Mouse (Mus musculus) midbrain, postnatal 0 days (tissue): ENCODE results near the gene Tmem39b. TPM values are rescaled to one million over a fixed set of nuclear protein-coding genes. Genes with fewer than 3 reads are reported as not detected.

Experiments
- ATAC-seq: fragments of 200-750 bp; cut with Nextera tagmentation; 2 replicates; pipeline ENCODE4 v1.8.0; 2017; ENCODE audit warnings: moderate number of reproducible peaks, mild to moderate bottlenecking, moderate TSS enrichment, moderate library complexity; ENCODE audit not compliant: low FRiP score
- DNase-seq: peaks from one replicate; pipeline ENCODE4 v3.0.0-alpha.2; 2015; ENCODE audit warnings: low spot score
- H3K27ac ChIP-seq: fragments of 300-500 bp; sonication (generic); 2 replicates; pipeline ENCODE4 v1.5.1; 2014; ENCODE audit warnings: low read depth, mild to moderate bottlenecking, low read length, mixed read lengths
- H3K27me3 ChIP-seq: fragments of 300-500 bp; sonication (generic); 2 replicates; pipeline ENCODE4 v1.6.1; 2014; ENCODE audit warnings: low read length, control low read depth, mixed read lengths; ENCODE audit not compliant: insufficient read depth
- H3K36me3 ChIP-seq: fragments of 300-500 bp; sonication (generic); 2 replicates; pipeline ENCODE4 v1.6.1; 2014; ENCODE audit warnings: low read length, control low read depth, mixed read lengths; ENCODE audit not compliant: insufficient read depth
- H3K4me1 ChIP-seq: fragments of 300-500 bp; sonication (generic); 2 replicates; pipeline ENCODE4 v1.6.1; 2014; ENCODE audit warnings: mild to moderate bottlenecking, control low read depth, antibody characterized with exemption, low read length, mixed read lengths; ENCODE audit not compliant: insufficient read depth
- H3K4me2 ChIP-seq: fragments of 300-500 bp; sonication (generic); 2 replicates; pipeline ENCODE4 v1.6.1; 2014; ENCODE audit warnings: low read depth, mild to moderate bottlenecking, low read length, mixed read lengths; ENCODE audit not compliant: poor library complexity, severe bottlenecking
- H3K4me3 ChIP-seq: fragments of 300-500 bp; sonication (generic); 2 replicates; pipeline ENCODE4 v1.5.1; 2014; ENCODE audit warnings: low read depth, mild to moderate bottlenecking, low read length, moderate library complexity
- H3K9ac ChIP-seq: fragments of 300-500 bp; sonication (generic); replicated peaks from 2 replicates; pipeline ENCODE4 v1.6.1; 2014; ENCODE audit warnings: mild to moderate bottlenecking, low read length, moderate library complexity, mixed read lengths; ENCODE audit not compliant: poor library complexity, severe bottlenecking
- H3K9me3 ChIP-seq: fragments of 300-500 bp; sonication (generic); 2 replicates; pipeline ENCODE4 v1.6.1; 2016; ENCODE audit warnings: low read length, control low read depth
- CTCF ChIP-seq: IDR thresholded peaks from 2 replicates; pipeline ENCODE4 v1.5.1; 2016; ENCODE audit warnings: antibody characterized with exemption, mild to moderate bottlenecking
- WGBS: fragments of 180-500 bp; shearing (Covaris S2); extraction: QIAGEN DNeasy Blood & Tissue Kit; methylation state at CpG from one replicate; pipeline ENCODE4 v1.1.7; 2014; 5-methylcytosine and 5-hydroxymethylcytosine counted together
- microRNA-seq: library from miRNA; unstranded; fragments of <30 nt; microRNA quantifications from one replicate; pipeline ENCODE4, GENCODE M21; 2016; ENCODE audit warnings: borderline number of aligned reads
- polyA plus RNA-seq: library from polyadenylated mRNA; unstranded; fragments of >200 nt; fragmentation: Nextera tagmentation; extraction: Ambion mirVana; gene quantifications from 2 replicates; pipeline ENCODE4 v1.2.1, GENCODE M21; 2015
- total RNA-seq: library from RNA; depleted of rRNA; stranded (reverse); fragments of >200 nt; gene quantifications from 2 replicates; pipeline ENCODE4 v1.2.3, GENCODE M21; 2014; rRNA removed

The Tmem39b gene
- total and polyA plus RNA-seq, 2 experiments from 2014 or later = 16.4 to 29.6 TPM

DNA sequence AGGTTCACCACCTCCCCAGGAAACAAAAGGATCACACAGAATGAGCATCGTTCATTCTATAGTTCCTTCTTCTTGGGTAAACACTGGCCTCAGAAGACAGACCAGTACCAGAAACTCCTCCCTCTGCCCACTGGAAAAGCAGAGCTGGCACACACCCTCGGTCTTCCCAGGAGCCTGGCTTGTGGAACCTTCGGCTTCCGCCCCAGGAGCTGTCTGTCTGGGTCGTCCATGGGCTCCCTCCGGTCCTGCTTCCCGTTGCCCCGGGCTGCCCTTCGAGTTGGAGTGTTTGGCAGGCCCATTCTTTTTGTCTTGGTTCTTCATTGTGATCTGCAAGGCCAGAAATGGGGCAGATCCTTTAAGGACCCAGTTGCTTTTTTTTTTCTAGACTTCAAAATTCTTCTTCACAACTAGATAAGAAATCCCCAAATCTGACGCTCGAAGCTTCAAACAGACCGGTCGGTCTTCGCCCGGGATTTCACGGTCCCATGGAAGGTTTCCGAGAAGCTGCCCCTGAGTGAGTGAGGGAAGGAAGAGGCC, 56.5 kb downstream of the Tmem39b start:
- H3K36me3 ChIP-seq = peaks cover 21% of the 10 kb centered on the region
- ATAC-seq (no peak), DNase-seq (peak; percentile 25)
- 4% methylated on average over 17 of the region's 17 CpGs for WGBS
- peak overlapping the region; percentile 87 for H3K4me2 ChIP-seq
- TF ChIP-seq CTCF = no peak
- H3K27me3 ChIP-seq = no peaks in the 10 kb centered on the region
- peak overlapping the region; percentile 54 for H3K4me3 ChIP-seq
- peaks cover 13% of the 10 kb centered on the region for H3K4me1 ChIP-seq
- peak overlapping the region; percentile 89 for H3K27ac ChIP-seq
- peak overlapping the region; percentile 69 for H3K9ac ChIP-seq
- no peaks in the 10 kb centered on the region for H3K9me3 ChIP-seq

DNA sequence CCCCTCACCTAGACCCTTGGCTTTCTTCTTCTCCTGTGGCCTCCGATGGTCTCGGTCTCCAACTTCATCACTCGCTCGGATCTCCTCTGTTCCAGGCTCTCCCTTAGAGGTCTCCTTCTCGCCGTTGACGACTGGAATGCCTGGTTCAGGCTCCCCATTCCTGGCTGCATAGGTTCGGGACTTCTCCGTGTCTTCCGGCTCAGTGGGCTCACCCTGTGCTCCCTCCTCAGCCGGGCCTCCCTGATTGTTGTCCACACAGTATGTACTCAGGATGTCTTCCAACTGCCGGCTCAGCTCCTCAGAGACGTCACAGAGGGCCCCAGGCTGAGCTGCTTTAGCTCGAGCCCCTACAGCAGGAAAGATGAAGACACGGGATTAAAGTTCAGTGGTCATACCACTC, 57.4 kb downstream of the Tmem39b start:
- Histone ChIP-seq H3K9ac (peak overlapping the region; percentile 69), H3K4me2 (peak overlapping the region; percentile 87), H3K36me3 (peaks cover 20% of the 10 kb centered on the region), H3K4me3 (no peak overlapping the region), H3K27ac (no peak overlapping the region), H3K4me1 (peaks cover 13% of the 10 kb centered on the region), H3K9me3 (no peaks in the 10 kb centered on the region), H3K27me3 (no peaks in the 10 kb centered on the region)
- TF ChIP-seq CTCF = no peak
- 82% methylated on average over 15 of the region's 15 CpGs for WGBS
- ATAC-seq (no peak), DNase-seq (no peak)

DNA sequence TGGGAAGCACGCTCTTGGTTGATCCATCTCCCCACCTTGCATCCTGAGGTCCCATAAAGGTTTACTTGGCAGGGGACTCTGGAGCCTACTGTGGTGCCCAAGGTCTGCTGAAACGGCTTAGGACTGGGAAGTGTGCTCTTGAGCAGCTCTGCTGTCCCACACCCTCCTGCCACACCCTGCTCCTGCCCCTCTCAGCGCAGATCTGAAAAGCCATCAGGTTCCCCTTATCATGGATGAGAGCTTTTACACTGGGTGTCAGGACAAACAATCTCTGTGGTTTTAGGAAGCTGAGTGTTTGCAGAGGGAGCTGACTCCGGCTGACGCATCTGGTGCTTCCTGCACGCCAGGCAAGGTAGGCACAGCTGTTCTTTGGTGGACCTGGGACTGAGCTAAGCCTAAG, 62.8 kb downstream of the Tmem39b start:
- Histone ChIP-seq H3K27me3 (no peaks in the 10 kb centered on the region), H3K9me3 (no peaks in the 10 kb centered on the region), H3K27ac (no peak overlapping the region), H3K9ac (no peak overlapping the region), H3K4me1 (peaks cover 2% of the 10 kb centered on the region; the same call in 1 of the 2 replicates), H3K4me3 (no peak overlapping the region), H3K36me3 (peaks cover 61% of the 10 kb centered on the region), H3K4me2 (no peak overlapping the region)
- TF ChIP-seq CTCF = no peak
- ATAC-seq = no peak
- 96% methylated on average over 6 of the region's 6 CpGs for WGBS
- no peak for DNase-seq

DNA sequence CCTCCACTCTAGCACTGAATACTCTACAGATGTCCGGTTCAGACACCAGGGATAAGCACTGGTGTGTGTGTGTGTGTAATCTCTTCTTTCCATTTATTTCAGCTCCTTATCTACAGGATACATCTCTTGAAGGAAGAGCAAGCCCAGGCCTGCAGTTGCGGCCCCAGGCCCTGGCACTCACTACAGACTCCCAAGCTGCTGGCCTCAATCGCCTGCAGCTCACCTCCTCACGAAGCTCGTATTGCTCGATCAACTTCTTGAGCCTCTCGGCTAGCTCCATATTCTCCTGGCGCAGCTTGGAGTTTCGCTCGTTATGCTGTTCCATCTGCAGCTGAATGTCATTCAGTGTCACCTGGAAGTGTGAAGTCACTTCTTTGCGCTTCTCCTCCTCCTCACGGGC, 64.8 kb downstream of the Tmem39b start:
- no peak overlapping the region for H3K9ac ChIP-seq
- ATAC-seq (no peak), DNase-seq (no peak)
- no peaks in the 10 kb centered on the region for H3K27me3 ChIP-seq
- H3K4me3 ChIP-seq = no peak overlapping the region
- H3K9me3 ChIP-seq = no peaks in the 10 kb centered on the region
- no peak for TF ChIP-seq CTCF
- no peak overlapping the region for H3K27ac ChIP-seq
- no peaks in the 10 kb centered on the region for H3K4me1 ChIP-seq
- H3K4me2 ChIP-seq = no peak overlapping the region
- H3K36me3 ChIP-seq = peaks cover 68% of the 10 kb centered on the region
- 93% methylated on average over 12 of the region's 12 CpGs for WGBS

- Histone ChIP-seq H3K4me1 (no peaks in the 10 kb centered on the region; the same call in 1 of the 2 replicates), H3K4me3 (no peak overlapping the region), H3K27ac (no peak overlapping the region), H3K4me2 (no peak overlapping the region), H3K9ac (no peak overlapping the region), H3K36me3 (peaks cover 69% of the 10 kb centered on the region), H3K27me3 (no peaks in the 10 kb centered on the region), H3K9me3 (no peaks in the 10 kb centered on the region)
- WGBS = 83% methylated on average over 4 of the region's 4 CpGs
- TF ChIP-seq CTCF = no peak
- ATAC-seq = no peak
- peak; percentile 35 for DNase-seq
Measured at GRCm38 (mm10) chr4:129630944-129631343, 65.7 kb downstream of the Tmem39b start.

Small RNA genes within 50 kb of the gene (microRNA-seq; reads per million reads assigned to microRNA genes)
- 2.7 reads per million for gene Mir7016

Other genes with a start within 250 kb of the Tmem39b start
- 53.7 and 58.9 TPM in 2 replicates for gene Bsdc1, start 235.3 kb downstream of the Tmem39b start, total RNA-seq
- gene Bsdc1, start 235.3 kb downstream of the Tmem39b start, polyA plus RNA-seq = 27.0 and 27.1 TPM in 2 replicates
- 0.16 and 2.5 TPM in 2 replicates for gene Tssk3, start 205.8 kb downstream of the Tmem39b start, total RNA-seq
- 1.7 and 1.8 TPM in 2 replicates for gene Tssk3, start 205.8 kb downstream of the Tmem39b start, polyA plus RNA-seq
- gene Fam229a, start 205.6 kb downstream of the Tmem39b start, total RNA-seq = 2.2 TPM in 1 of 2 replicates, not detected in the other
- gene Fam229a, start 205.6 kb downstream of the Tmem39b start, polyA plus RNA-seq = 4.3 and 5.4 TPM in 2 replicates
- gene Marcksl1, start 183.3 kb downstream of the Tmem39b start, total RNA-seq = 1,529 and 1,586 TPM in 2 replicates
- gene Marcksl1, start 183.3 kb downstream of the Tmem39b start, polyA plus RNA-seq = 1,678 and 1,776 TPM in 2 replicates
- gene Hdac1, start 154.1 kb downstream of the Tmem39b start, total RNA-seq = 28.3 and 31.2 TPM in 2 replicates
- 48.4 and 48.9 TPM in 2 replicates for gene Hdac1, start 154.1 kb downstream of the Tmem39b start, polyA plus RNA-seq
- 17.5 and 20.4 TPM in 2 replicates for gene Lck, start 123.2 kb downstream of the Tmem39b start, total RNA-seq
- gene Lck, start 123.2 kb downstream of the Tmem39b start, polyA plus RNA-seq = 17.5 and 20.7 TPM in 2 replicates
- not detected in 2 replicates for gene Fam167b, start 118.3 kb downstream of the Tmem39b start, total RNA-seq
- gene Fam167b, start 118.3 kb downstream of the Tmem39b start, polyA plus RNA-seq = not detected in 2 replicates
- gene Eif3i, start 96.2 kb downstream of the Tmem39b start, total RNA-seq = 282 and 300 TPM in 2 replicates
- 213 and 222 TPM in 2 replicates for gene Eif3i, start 96.2 kb downstream of the Tmem39b start, polyA plus RNA-seq
- gene Tmem234, start 96.2 kb downstream of the Tmem39b start, total RNA-seq = 146 and 189 TPM in 2 replicates
- 210 and 232 TPM in 2 replicates for gene Tmem234, start 96.2 kb downstream of the Tmem39b start, polyA plus RNA-seq
- gene Dcdc2b, start 82.6 kb downstream of the Tmem39b start, total RNA-seq = 0.82 and 3.9 TPM in 2 replicates
- gene Dcdc2b, start 82.6 kb downstream of the Tmem39b start, polyA plus RNA-seq = 2.7 and 4.4 TPM in 2 replicates
- 7.9 and 33.0 TPM in 2 replicates for gene Iqcc, start 77.7 kb downstream of the Tmem39b start, total RNA-seq
- 17.2 and 20.2 TPM in 2 replicates for gene Iqcc, start 77.7 kb downstream of the Tmem39b start, polyA plus RNA-seq
- 78.8 and 96.0 TPM in 2 replicates for gene Ccdc28b, start 72.9 kb downstream of the Tmem39b start, total RNA-seq
- gene Ccdc28b, start 72.9 kb downstream of the Tmem39b start, polyA plus RNA-seq = 174 and 182 TPM in 2 replicates
- 33.4 and 38.2 TPM in 2 replicates for gene Txlna, start 55.8 kb downstream of the Tmem39b start, total RNA-seq
- gene Txlna, start 55.8 kb downstream of the Tmem39b start, polyA plus RNA-seq = 25.6 and 27.2 TPM in 2 replicates
- gene Kpna6, start 24.1 kb downstream of the Tmem39b start, total RNA-seq = 63.1 and 65.3 TPM in 2 replicates
- 13.5 and 14.9 TPM in 2 replicates for gene Kpna6, start 24.1 kb downstream of the Tmem39b start, polyA plus RNA-seq
- gene Khdrbs1, start 45.5 kb upstream of the Tmem39b start, total RNA-seq = 80.8 and 101 TPM in 2 replicates
- 78.0 and 87.2 TPM in 2 replicates for gene Khdrbs1, start 45.5 kb upstream of the Tmem39b start, polyA plus RNA-seq
- gene Ptp4a2, start 114.4 kb upstream of the Tmem39b start, total RNA-seq = 94.0 and 117 TPM in 2 replicates
- gene Ptp4a2, start 114.4 kb upstream of the Tmem39b start, polyA plus RNA-seq = 202 and 245 TPM in 2 replicates
- gene Spocd1, start 232.4 kb upstream of the Tmem39b start, total RNA-seq = not detected in 2 replicates
- 0.09 and 0.27 TPM in 2 replicates for gene Spocd1, start 232.4 kb upstream of the Tmem39b start, polyA plus RNA-seq